Mouse (Mus musculus): Measurements from ENCODE around the gene Smyd1. TPM values are rescaled to one million over a fixed set of nuclear protein-coding genes. Genes with fewer than 3 reads are reported as not detected.

The Smyd1 gene
- total RNA-seq, 2 experiments from 2014 or later = 361 to 384 TPM

DNA sequence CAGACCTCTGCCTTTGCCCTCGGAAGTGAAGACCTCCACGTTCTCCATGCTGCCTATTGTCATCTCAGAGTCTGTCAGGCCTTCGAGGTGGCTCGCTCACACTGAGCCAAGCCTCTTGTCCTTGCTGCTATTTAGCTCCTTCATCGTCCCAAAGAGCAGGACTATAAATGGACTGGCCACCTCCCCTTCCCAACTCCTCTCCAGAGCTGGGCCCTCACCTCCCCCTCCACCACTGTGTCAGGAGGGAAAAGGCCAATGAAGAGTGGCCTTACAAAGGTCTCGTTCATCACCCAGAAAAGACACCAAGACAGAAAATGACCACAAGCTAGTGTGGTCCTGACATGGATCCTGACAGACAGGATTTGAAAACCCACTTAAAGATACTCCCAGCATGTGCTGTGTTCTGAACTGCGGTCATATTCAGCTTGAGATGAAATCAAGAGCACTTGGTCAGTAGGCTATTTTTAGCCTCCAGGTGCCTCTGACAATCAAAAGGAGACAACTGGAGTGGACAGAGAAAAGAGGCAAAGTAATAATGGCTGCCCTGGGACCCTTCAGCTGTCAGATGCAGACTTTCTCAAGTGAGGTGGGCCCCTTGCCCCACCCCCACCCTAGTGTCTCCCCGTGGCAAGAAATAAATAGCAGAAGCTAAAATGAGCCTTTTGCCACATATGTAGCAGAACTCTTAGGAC lies 59.7 kb downstream of the Smyd1 start:
- peak; percentile 72 to 78 for DNase-seq
- intact Hi-C loops (cut with DNase I) = no loop called here

DNA sequence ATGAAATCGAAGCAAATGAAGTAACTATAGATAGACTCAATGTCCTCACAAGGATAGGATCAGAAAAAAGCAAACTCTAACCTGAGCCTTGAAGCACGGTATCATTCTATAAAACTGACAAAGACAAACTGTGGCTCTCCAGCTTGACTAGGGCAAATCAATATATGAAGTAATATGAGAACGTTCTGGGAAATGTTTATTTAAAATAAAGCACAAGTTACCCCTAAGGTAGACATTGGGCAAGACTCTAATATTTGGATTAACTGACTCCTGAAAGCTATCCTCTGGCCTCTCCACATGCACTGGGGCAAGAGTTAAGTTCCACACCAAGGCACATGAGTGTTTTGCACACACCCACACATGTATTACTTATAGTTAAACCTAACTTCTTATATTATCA lies 61.0 kb downstream of the Smyd1 start:
- no peak for DNase-seq
- intact Hi-C loops (cut with DNase I) = no loop called here

DNA sequence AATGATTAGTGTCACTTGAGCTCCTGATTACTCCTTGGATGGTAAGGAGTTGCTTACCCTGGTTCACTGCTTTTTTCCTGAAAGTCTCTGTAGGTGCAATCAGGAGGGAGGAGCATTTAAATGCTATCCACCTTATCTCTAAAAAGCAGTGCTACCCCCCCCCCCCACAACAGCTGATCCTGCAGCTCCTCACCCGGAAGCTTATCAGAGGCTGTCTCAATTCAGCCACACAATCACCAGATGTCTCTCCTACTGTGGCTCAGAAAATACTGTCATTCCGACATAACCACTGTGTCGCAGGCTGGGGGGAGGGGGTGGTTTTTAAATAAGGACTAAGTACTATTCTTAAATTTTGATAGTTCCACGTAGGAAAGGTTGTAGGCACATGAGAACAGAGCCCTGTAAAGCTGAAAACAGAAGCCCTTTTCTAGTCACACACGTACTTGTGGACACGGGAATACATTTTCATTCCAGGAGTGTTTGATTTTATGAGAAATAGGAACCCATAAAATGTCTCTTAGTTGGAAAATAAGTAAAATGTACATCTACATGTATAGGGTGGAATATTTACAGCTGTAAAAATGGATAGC lies 61.9 kb downstream of the Smyd1 start:
- DNase-seq = no peak
- intact Hi-C loops (cut with DNase I) = no loop called here

DNA sequence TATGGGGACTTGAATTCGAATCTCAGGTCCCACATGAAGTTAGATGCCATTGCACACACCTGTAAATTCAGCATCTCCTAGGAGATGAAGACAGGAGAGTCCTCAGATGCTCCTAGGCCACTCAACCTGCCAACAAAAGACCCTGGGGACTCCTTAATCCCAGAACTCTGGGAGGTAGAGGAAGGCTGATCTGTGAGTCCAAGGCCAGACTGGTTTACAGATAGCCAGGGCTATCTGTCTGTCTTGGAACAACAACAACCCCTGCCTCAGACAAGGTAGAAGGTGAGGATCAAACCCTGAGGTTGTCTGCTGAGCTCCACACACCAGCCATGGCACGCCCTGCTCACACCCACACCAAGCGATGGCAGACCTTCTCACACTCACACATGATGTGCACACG lies 62.9 kb downstream of the Smyd1 start:
- intact Hi-C loops (cut with DNase I) = no loop called here
- no peak for DNase-seq

DNA sequence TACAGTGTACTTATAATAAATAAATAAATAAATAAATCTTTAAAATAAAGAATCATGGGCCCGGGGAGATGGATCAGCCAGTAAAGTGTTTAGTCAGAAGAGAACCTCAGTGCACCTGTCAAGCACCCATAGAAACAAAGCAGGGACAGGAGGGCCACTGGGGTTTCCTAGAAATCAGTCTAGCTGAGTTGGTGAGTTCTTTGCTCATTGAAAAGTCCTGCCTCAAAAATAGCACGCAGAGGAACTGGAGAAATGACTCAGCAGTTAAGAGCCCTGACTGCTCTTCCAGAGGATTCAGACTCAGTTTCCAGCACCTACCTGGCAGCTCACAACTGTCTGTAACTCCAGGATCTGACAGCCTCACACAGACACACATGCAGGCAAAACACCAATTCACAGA lies 63.5 kb downstream of the Smyd1 start:
- DNase-seq = no peak
- intact Hi-C loops (cut with DNase I) = no loop called here

DNA sequence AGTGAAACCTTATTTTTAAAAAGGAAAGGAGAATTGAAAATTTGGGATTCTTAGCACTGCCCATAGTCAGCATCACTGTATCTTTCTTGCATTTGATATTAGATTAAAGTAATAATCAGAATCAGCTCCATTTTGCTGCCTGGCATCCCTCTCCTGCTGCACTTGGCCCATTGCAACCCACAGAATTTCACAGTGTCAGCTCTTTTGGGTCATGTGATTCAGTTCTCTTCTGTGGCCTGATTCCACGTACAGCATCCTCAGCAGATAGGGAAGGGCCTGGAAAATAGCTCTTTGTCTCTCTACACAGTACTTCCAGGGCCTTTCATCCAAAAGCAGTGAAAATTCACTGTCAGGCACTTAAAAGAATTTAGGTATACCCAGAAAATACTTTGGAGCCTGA lies 64.7 kb downstream of the Smyd1 start:
- intact Hi-C loops (cut with DNase I) = no loop called here
- no peak for DNase-seq

DNA sequence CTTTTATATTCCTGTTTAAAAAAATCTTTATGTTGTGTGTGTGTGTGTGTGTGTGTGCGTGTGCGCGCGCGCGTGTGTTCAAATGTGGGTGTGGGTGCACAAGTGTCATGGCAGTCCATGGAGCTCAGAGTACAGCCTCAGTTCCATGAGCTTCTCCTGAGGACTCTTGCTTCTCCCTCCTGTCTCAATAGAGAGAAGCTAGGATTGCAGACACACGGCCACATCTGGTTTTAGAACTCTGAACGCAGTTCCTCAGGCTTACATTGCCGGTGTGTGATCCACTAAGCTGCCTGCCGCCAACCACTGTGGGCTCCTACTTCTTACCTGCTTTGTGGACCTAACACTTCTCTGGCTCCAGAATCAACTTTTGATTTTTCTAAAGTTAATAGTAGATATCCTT lies 65.9 kb downstream of the Smyd1 start:
- DNase-seq = no peak
- intact Hi-C loops (cut with DNase I) = no loop called here

DNA sequence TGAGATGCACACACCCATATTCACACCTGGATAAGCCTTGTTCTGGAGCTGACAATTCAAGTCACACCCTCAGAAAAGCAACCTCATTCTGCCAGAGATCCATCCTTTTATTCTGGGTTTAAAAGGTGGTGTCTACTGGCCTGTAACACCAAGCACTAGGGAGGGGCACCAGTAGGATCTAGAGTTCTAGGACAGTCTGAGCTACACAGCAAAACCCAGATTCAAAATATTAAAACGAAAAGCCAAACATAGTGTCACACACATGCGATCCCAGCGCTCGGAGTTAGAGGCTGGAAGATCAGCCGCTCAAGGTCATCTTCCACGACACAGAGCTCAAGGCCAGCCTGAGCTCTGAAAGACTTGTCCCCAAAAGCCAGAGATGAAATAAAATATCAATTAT lies 67.6 kb downstream of the Smyd1 start:
- intact Hi-C loops (cut with DNase I) = no loop called here
- no peak for DNase-seq

DNA sequence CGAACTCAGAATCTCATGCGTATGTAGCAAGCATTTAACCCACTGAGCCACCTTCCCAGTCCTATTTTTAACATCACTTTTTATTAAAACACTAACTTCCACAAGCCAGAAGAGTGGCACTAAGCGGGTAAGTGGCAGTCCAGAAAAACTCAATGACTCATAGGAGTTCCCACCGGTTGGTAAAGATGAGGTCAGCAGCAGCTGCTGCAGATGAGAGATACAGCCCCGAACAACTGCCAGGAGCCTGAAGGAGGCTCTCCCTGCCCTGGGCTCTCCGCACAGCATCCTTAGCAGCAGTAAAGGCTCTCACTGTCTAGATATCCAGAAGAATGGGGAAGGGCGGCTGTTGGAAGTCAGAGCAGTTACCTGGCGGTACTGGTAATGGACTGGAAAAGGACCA lies 71.1 kb downstream of the Smyd1 start:
- no peak for DNase-seq
- intact Hi-C loops (cut with DNase I) = no loop called here

DNA sequence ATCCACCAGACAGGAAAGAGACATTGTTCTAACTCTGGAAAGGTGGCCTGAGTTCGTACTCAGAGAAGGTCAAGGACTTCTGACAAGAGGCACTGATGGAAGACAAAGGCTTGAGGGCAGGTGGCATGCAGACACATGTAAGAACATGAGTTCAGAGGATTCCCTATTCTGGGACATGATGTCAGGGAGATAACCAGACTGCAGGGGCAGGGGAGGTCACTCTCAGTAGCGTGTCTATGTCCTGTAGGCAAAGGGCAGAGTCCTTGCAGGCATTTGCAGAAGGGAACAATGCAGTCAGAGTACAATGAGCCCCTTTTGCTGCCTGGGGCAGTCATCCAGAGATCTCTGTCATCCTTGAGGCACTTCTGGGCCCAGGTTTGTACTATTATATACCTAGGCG lies 72.4 kb downstream of the Smyd1 start:
- DNase-seq = peak in 1 of 2 experiments; percentile 44
- intact Hi-C loops (cut with DNase I) = no loop called here

DNA sequence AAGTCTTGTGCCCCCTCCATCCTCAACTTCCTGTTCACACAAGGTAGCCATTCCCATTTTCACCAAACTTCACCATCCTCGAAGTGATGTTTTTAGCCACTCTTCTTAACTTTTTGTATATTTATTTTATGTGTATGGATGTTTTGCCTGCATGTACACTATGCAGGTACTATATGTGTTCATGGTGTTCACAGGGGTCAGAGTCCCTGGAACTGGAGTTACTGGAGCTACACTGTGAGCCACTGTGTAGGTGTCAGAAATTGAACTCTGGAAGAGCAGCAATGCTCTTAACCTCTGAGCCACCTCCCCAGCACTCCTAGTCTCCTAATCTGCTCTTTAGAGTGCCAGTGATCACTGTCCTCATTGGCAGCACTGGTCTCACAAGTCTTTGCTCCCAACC lies 73.6 kb downstream of the Smyd1 start:
- DNase-seq = no peak
- intact Hi-C loops (cut with DNase I) = no loop called here

DNA sequence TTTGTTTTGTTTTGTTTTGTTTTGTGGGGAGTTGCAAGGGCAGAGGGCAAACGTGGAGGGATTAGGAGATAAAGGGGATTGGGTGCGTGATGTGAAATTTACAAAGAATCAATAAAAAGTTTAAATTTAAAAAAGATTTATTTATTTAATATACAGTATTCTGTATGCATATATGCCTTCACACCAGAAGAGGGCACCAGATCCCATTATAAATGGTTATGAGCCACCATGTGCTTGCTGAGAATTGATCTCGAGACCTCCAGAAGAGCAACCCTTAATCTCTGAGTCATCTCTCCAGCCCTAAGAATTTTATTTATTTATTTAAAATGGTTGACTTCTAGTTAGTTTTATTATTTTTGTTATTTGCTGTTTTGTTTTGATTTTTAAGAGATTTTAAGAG lies 78.8 kb downstream of the Smyd1 start:
- intact Hi-C loops (cut with DNase I) = no loop called here

DNA sequence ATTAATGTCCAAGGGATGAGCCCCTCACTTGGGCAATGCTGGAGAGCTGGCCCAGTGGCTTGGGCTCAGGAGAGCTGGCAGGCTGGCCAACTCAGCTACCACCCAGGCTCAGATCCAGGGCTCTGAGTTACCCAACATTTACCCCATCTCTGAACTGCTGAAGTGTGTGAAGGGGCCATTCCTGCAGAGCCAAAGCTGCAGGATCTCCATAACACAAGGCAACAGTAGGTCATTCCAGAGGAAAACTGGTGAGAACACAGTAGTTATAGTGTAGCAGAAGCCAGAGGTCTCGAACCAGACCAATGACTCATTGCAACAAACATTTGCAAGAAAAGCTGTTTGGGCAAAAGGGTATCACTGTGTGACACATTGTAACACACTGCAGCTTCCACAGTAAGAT lies 79.2 kb downstream of the Smyd1 start:
- no peak for DNase-seq
- intact Hi-C loops (cut with DNase I) = no loop called here

More for the DNA sequence above, 78.8 kb downstream of the Smyd1 start:
- no peak for DNase-seq

DNA sequence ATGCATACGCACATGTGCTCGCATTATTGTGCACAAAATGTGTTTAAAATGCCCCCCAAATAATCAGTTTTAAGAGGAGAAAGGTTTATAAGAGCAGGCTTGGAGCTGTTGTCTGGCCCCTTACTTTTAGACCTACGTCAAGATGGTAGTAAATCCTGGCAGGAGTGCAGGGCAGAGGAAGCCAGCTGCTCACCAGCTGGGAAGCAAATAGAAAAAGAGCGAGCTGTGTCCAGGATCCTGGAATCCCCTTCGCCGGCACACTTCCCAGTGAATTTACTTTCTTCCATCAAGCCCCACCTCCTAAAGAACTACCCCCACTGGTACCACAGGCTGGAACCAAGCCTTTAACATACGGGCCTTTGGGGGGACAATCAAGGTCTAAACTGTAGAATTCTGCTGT lies 81.2 kb downstream of the Smyd1 start:
- intact Hi-C loops (cut with DNase I) = no loop called here
- no peak for DNase-seq

DNA sequence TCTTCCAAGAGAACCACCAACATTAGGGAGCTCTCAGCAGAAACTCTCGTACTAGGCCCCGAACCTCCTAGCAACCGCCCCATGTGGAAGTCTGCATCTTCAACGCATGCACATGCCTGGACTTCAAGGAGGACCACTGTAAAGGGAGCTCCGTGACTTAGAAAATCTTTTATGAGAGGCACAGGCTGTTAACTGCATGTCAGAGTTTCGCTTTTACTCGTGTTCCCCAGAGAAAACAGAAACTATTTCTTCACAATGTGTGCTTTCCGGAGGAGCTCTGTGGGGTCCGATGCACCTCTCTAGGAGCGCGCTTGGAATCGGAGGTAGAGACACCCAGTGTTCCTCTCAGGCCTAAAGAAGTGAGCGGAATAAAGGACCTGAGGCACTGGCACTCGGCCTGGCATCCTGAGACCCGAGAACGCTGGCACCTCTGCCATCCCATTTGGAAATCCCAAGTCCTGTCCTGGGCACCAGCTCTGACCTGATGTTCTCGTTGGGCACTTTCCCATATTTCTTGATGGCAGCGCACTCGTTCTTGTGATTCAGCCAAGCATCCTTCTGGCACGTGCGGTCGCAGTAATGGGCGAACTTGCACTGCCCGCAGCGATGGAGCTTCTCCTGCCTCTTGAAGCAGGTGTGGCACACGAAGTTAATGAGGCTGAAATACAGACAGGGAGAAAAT lies 82.8 kb downstream of the Smyd1 start:
- no peak for DNase-seq
- intact Hi-C loops (cut with DNase I) = no loop called here

DNA sequence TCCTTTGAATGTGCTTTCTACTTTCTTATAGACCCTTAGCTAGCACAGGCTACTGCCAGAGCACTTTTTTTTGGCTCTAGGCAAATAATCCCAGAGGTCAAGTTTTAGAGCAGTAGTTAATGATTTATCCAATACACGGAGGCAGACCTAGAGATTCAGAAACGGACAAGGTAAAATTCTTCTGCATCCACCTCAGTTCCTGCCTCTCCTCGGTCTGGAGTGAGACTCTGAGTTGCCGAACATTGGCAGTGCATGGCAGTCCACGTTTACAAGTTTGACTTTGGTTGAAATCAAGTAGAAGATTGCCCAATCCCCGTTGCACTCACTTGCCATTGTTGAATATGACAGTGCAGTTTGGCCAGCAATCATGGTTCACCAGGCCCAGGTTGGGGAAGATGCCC lies 85.0 kb downstream of the Smyd1 start:
- intact Hi-C loops (cut with DNase I) = no loop called here
- DNase-seq = no peak

DNA sequence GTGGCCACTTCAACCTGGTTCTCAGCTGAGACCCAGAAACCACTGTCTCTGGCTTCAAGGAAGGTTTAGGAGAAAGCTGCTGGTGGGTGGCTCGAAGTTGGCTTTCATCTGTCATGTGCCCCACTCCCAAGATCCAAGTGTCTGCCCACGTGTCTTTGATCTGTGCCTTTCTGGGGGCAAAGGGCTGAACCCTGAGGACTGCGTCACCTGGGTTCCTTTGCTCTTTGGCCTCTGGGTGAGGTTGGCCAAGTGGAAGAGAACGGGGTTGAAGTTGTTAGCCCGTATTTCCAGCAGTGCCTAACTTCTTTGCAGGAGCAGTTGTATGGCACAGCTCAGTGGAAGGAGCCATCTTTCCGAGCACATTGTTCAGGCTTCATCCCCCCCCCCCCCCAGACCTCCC lies 85.5 kb downstream of the Smyd1 start:
- no peak for DNase-seq
- intact Hi-C loops (cut with DNase I) = no loop called here

DNA sequence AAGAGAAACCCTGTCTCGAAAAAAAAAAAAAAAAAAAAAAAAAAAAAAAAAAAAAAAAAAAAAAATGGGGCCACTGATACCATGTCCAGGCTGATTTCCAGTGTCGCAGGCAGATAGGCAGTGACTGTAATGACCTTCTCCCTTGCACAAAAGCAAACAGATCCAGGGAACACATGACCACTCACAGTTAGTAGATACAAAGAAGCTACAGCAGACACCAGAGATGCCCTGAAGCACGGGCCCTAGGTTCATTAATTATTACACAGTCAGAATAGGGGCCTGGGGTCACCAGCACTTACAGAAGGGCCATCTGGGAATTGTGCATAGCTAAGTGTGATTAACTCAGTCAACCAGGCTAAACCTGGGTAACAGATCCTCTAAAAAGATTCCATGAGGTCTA lies 86.1 kb downstream of the Smyd1 start:
- DNase-seq = no peak
- intact Hi-C loops (cut with DNase I) = no loop called here

DNA sequence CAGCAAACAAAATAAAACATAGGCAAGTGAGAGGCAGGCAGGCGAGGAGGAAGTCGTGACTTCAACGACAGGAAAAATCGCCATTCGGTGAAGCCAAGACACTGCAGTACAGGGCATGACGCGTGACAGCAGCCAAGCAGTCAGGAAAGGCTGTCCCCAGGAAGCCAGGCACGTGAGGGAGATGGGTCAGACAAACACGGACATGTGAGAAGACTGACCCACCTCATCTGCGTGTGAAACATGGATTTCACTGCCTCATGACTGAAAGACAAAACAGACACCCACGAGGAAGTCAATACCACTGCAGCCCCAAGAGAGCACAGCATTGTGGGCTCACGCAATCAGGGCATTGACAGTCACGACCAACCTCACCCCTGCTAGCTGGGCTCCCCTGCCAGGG lies 86.9 kb downstream of the Smyd1 start:
- intact Hi-C loops (cut with DNase I) = no loop called here
- DNase-seq = no peak

DNA sequence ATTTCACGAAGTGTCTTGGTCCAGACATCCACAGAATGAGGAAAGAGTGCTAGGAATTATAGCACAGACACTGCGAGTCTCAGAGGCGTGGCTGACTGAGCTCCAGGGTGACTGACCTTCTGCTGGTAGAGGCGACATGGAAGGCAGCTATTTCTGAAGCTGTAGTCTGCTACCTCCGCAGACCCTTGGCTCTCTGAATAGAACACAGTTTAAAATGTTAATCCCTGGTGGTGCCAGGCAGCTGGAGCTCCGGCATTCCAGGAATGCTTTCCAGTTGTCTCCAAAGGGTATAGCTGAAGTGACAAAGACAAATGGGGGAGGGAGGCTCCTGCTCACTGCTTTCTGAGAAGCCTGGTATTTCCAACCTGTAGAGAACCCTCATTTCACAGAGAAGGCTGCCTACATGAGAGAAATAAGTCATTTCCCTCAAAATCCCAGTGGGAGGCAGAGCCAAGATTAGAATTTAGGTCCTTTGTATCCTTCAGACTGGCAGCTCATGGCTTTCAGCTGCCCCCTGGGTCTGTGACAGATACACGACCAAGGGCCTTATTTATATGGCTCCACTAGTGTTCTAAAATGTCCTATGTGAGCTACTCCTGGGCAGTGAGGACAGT lies 94.8 kb downstream of the Smyd1 start:
- intact Hi-C loops (cut with DNase I) = no loop called here
- DNase-seq = peak; percentile 59 to 61

DNA sequence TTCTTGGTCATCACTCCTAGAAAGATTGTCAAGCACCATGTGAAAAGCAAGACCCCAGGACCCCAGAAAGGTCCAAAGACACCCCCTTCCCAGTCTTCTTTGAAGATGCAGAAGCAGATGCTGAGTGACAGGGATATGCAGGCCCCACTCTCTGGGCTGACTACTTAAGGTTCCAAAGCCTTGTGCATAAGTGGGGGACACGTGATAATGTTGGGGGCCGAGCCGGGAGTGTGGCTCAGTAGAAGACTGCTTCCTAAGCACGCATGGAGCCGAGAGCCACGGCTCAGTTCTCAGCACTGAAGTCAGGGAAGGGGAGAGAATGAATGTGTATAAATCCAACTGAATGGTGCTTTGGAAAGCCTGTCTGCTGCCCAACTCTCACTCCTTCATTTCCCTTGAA lies 95.5 kb downstream of the Smyd1 start:
- intact Hi-C loops (cut with DNase I) = no loop called here
- DNase-seq = no peak

Data from heart, postnatal 10 days (tissue).